Mouse (Mus musculus): ENCODE results near the gene Cyb561d1. TPM values are rescaled to one million over a fixed set of nuclear protein-coding genes. Genes with fewer than 3 reads are reported as not detected.

Gene Cyb561d1
- polyA plus RNA-seq, 1 experiment = 9.4 TPM

GRCm38 (mm10) chr3:108193686-108194085 lies 7.3 kb downstream of the Cyb561d1 start:
- 72% methylated on average over 4 of the region's 4 CpGs for WGBS

DNA sequence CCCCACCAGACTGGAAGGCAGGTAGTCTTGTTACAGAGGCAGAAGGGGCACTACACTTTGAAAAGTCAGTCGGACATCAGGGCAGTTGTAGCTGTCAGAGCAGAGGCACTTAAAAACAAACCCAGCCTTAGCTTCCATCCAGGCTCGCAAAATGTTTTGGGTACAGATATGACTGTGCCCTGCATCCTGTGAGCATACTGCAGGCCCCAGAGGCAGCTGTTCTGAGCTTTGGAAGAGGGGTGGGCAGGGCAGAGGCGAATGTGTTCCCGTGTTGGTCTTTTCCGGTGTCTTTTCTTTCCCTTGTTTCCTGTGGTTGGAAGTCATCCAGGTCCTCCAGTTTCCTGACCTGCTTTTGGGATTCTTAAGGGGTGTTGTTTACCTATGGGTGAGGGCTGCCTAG lies 11.1 kb downstream of the Cyb561d1 start:
- Histone ChIP-seq H3K4me1 (ENCODE audit: control insufficient read depth, insufficient read depth, insufficient read length, low read length) (peaks cover 8% of the 10 kb centered on the region), H3K27ac (ENCODE audit: insufficient read depth, low read depth, low read length) (no peak overlapping the region), H3K4me3 (ENCODE audit: low read depth, low read length) (no peak overlapping the region), H3K27me3 (ENCODE audit: control insufficient read depth, insufficient read depth, low read length) (no peaks in the 10 kb centered on the region), H3K36me3 (ENCODE audit: control insufficient read depth, insufficient read depth, low read length) (0 out of 2 replicates have a peak, but pooled peaks cover 2% of the 10 kb centered on the region)
- TF ChIP-seq POLR2A (IDR thresholded peaks at IDR 0.05; ENCODE audit: low read depth, low read length) (no peak), CTCF (IDR thresholded peaks at IDR 0.05; ENCODE audit: extremely low read depth, insufficient read length, insufficient replicate concordance, low read depth, low read length) (no peak)
- 31% methylated on average over 5 of the region's 5 CpGs for WGBS

More at GRCm38 (mm10) chr3:108193686-108194085, 7.3 kb downstream of the Cyb561d1 start:
- Histone ChIP-seq H3K27me3 (ENCODE audit: control insufficient read depth, insufficient read depth, low read length) (no peaks in the 10 kb centered on the region), H3K4me1 (ENCODE audit: control insufficient read depth, insufficient read depth, insufficient read length, low read length) (peaks cover 6% of the 10 kb centered on the region), H3K27ac (ENCODE audit: insufficient read depth, low read depth, low read length) (no peak overlapping the region), H3K4me3 (ENCODE audit: low read depth, low read length) (no peak overlapping the region), H3K36me3 (ENCODE audit: control insufficient read depth, insufficient read depth, low read length) (0 out of 2 replicates have a peak, but pooled peaks cover 2% of the 10 kb centered on the region)
- TF ChIP-seq POLR2A (IDR thresholded peaks at IDR 0.05; ENCODE audit: low read depth, low read length) (no peak), CTCF (IDR thresholded peaks at IDR 0.05; ENCODE audit: extremely low read depth, insufficient read length, insufficient replicate concordance, low read depth, low read length) (no peak)

DNA sequence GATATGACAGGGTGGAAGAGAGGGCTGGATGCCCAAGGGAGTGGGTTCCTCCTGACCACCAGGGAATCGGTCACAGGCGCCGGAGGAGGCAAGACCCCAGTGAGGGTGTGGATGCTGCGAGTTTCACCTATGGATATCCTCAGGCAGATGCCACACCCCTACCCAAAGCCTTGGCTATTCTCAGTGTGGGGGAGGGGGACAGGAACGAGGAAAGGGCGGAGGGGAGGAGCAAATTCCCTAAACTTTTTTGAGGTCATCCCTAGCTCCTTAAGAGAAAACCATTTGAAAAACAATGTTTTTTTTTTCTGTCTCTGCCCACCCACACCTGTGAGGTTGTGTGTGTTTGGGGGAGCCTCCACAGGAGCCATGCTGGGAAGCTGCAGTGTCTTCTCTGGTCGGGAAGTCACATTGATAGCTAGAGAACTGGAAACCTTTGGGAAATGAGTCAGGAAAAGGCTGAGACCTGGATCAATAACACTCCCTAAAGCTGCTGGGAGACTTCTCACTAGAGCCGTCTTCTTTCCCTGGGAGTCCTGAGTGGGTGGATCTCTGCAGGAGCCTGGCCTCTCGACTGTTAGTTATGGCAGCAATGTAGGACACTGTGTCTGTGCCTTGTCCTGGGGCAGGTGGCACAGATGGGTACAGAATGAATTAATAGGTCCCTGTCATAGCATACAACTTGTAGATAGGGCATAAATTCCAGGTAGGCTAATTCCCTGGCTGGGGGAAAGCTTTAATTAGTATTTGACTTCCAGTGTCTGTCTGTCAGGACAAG lies 12.1 kb downstream of the Cyb561d1 start:
- Histone ChIP-seq H3K36me3 (ENCODE audit: control insufficient read depth, insufficient read depth, low read length) (0 out of 2 replicates have a peak, but pooled peaks cover 2% of the 10 kb centered on the region), H3K4me1 (ENCODE audit: control insufficient read depth, insufficient read depth, insufficient read length, low read length) (peaks cover 8% of the 10 kb centered on the region), H3K27ac (ENCODE audit: insufficient read depth, low read depth, low read length) (no peak overlapping the region), H3K27me3 (ENCODE audit: control insufficient read depth, insufficient read depth, low read length) (no peaks in the 10 kb centered on the region), H3K4me3 (ENCODE audit: low read depth, low read length) (no peak overlapping the region)
- no peak for TF ChIP-seq POLR2A (IDR thresholded peaks at IDR 0.05; ENCODE audit: low read depth, low read length)
- no peak for TF ChIP-seq CTCF (IDR thresholded peaks at IDR 0.05; ENCODE audit: extremely low read depth, insufficient read length, insufficient replicate concordance, low read depth, low read length)
- 86% methylated on average over 9 of the region's 9 CpGs for WGBS

DNA sequence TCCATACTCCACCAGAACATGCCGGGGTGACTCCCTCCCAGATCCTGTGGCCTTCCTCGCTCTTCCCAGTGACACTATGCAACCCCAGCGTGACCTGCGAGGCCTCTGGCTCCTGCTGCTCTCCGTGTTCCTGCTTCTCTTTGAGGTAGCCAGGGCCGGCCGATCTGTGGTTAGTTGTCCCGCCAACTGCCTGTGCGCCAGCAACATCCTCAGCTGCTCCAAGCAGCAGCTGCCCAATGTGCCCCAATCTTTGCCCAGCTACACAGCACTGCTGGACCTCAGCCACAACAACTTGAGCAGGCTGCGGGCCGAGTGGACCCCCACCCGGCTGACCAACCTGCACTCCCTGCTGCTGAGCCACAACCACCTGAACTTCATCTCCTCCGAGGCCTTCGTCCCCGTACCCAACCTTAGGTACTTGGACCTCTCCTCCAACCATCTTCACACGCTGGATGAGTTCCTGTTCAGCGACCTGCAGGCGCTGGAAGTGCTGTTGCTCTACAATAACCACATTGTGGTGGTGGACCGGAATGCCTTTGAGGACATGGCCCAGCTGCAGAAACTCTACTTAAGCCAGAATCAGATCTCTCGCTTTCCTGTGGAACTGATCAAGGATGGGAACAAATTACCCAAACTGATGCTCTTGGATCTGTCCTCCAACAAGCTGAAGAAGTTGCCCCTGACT lies 13.8 kb downstream of the Cyb561d1 start:
- no peak for TF ChIP-seq CTCF (IDR thresholded peaks at IDR 0.05; ENCODE audit: extremely low read depth, insufficient read length, insufficient replicate concordance, low read depth, low read length)
- no peak for TF ChIP-seq POLR2A (IDR thresholded peaks at IDR 0.05; ENCODE audit: low read depth, low read length)
- H3K27ac ChIP-seq (ENCODE audit: insufficient read depth, low read depth, low read length) = no peak overlapping the region
- H3K27me3 ChIP-seq (ENCODE audit: control insufficient read depth, insufficient read depth, low read length) = no peaks in the 10 kb centered on the region
- H3K4me1 ChIP-seq (ENCODE audit: control insufficient read depth, insufficient read depth, insufficient read length, low read length) = peaks cover 8% of the 10 kb centered on the region
- WGBS = 75% methylated on average over 20 of the region's 20 CpGs
- peak overlapping the region; percentile 92; the same call in 1 of the 2 replicates for H3K4me3 ChIP-seq (ENCODE audit: low read depth, low read length)
- no peaks in the 10 kb centered on the region for H3K36me3 ChIP-seq (ENCODE audit: control insufficient read depth, insufficient read depth, low read length)

GRCm38 (mm10) chr3:108186098-108187047 lies 14.6 kb downstream of the Cyb561d1 start, which contains the start of gene Amigo1:
Gene Amigo1 (plus strand): TSS chr3:108186335.
- Histone ChIP-seq H3K27ac (ENCODE audit: insufficient read depth, low read depth, low read length) (no peak within 1 kb of the TSS), H3K4me3 (ENCODE audit: low read depth, low read length) (peak within 1 kb of the TSS; percentile 92), H3K27me3 (ENCODE audit: control insufficient read depth, insufficient read depth, low read length) (no peaks in the 10 kb centered on the region), H3K4me1 (ENCODE audit: control insufficient read depth, insufficient read depth, insufficient read length, low read length) (peaks cover 8% of the 10 kb centered on the region), H3K36me3 (ENCODE audit: control insufficient read depth, insufficient read depth, low read length) (no peaks in the 10 kb centered on the region)
- WGBS = 6% methylated on average over 94 of the region's 100 CpGs
- TF ChIP-seq POLR2A (IDR thresholded peaks at IDR 0.05; ENCODE audit: low read depth, low read length) = no peak
- no peak for TF ChIP-seq CTCF (IDR thresholded peaks at IDR 0.05; ENCODE audit: extremely low read depth, insufficient read length, insufficient replicate concordance, low read depth, low read length)

- Histone ChIP-seq H3K4me3 (ENCODE audit: low read depth, low read length) (peak overlapping the region; percentile 92), H3K4me1 (ENCODE audit: control insufficient read depth, insufficient read depth, insufficient read length, low read length) (peaks cover 8% of the 10 kb centered on the region), H3K27me3 (ENCODE audit: control insufficient read depth, insufficient read depth, low read length) (no peaks in the 10 kb centered on the region), H3K27ac (ENCODE audit: insufficient read depth, low read depth, low read length) (no peak overlapping the region), H3K36me3 (ENCODE audit: control insufficient read depth, insufficient read depth, low read length) (no peaks in the 10 kb centered on the region)
- WGBS = 2% methylated on average over 16 of the region's 16 CpGs
- TF ChIP-seq POLR2A (IDR thresholded peaks at IDR 0.05; ENCODE audit: low read depth, low read length) (no peak), CTCF (IDR thresholded peaks at IDR 0.05; ENCODE audit: extremely low read depth, insufficient read length, insufficient replicate concordance, low read depth, low read length) (no peak)
Observed at GRCm38 (mm10) chr3:108185460-108186097, 15.4 kb downstream of the Cyb561d1 start.
